ENCODE assay signal across 15 mouse cellular contexts in genomic region chr8:83744070-83744469, GRCm38 (mm10).
"Had no signal": no experiment of that assay in that cellular context is flagged by ENCODE, and none has a peak within 500 bp of the region (broad histone marks: within the 10 kb centered on the region; RNA-seq: fewer than 3 reads in every experiment).

No protein-coding gene starts in this region.

- H3K36me3 ChIP-seq: intestine, embryonic 15.5 days; limb, embryonic 15.5 days; liver, embryonic 13.5 days; lung, embryonic 15.5 days; midbrain, embryonic 15.5 days; neural tube, embryonic 13.5 days had no signal

- H3K27me3 ChIP-seq: intestine, embryonic 15.5 days; megakaryocyte, embryonic 14.5 days had no signal

- H3K4me2 ChIP-seq: intestine, embryonic 15.5 days; limb, embryonic 15.5 days; liver, embryonic 13.5 days; lung, embryonic 15.5 days; midbrain, embryonic 11.5 days; midbrain, embryonic 15.5 days; neural tube, embryonic 13.5 days had no signal

- ATAC-seq: intestine, embryonic 15.5 days; liver, postnatal 0 days; midbrain, embryonic 15.5 days had no signal

- H3K9ac ChIP-seq: intestine, embryonic 15.5 days; limb, embryonic 15.5 days; liver, embryonic 13.5 days; liver, postnatal 0 days; lung, embryonic 15.5 days; midbrain, embryonic 15.5 days; neural tube, embryonic 13.5 days had no signal

- H3K27ac ChIP-seq: intestine, embryonic 15.5 days; limb, embryonic 15.5 days; liver, embryonic 13.5 days; lung, embryonic 15.5 days; macrophage; midbrain, embryonic 15.5 days; neural tube, embryonic 13.5 days had no signal

- DNase-seq: layer of hippocampus, adult 9-11 months; layer of hippocampus, postnatal 36 days; liver, embryonic 13.5 days; liver, postnatal 0 days; lung, postnatal 14 days; retina, postnatal 1 day; thymus, postnatal 4 days had no signal

- H3K4me3 ChIP-seq: intestine, embryonic 15.5 days; limb, embryonic 15.5 days; liver, embryonic 13.5 days; lung, embryonic 15.5 days; megakaryocyte, embryonic 14.5 days; midbrain, embryonic 15.5 days; neural tube, embryonic 13.5 days had no signal

- H3K9me3 ChIP-seq: intestine, embryonic 15.5 days; limb, embryonic 15.5 days; liver, embryonic 13.5 days; lung, embryonic 15.5 days; megakaryocyte, embryonic 14.5 days; midbrain, embryonic 15.5 days; neural tube, embryonic 13.5 days had no signal
